Mouse (Mus musculus): Measurements from ENCODE around the gene Sh2d6. TPM values are rescaled to one million over a fixed set of nuclear protein-coding genes. Genes with fewer than 3 reads are reported as not detected.
"Not testable (repeated sequence)": the region's sequence is repeated elsewhere in the genome, so short reads cannot be mapped to it uniquely, and the experiment has no call there.

The Sh2d6 gene
- polyA plus RNA-seq, 1 experiment: 1.8 TPM

GRCm38 (mm10) chr6:72537998-72538500 is 16.5 kb upstream of the Sh2d6 start:
- no peak for DNase-seq (ENCODE audit: extremely low spot score in 1 of 2, low spot score in 1 of 2)

- DNase-seq (ENCODE audit: extremely low spot score in 1 of 2, low spot score in 1 of 2): peak; percentile 52 to 89
Observed at GRCm38 (mm10) chr6:72535165-72535564, 13.7 kb upstream of the Sh2d6 start.

- peak in 1 of 2 experiments; percentile 78 for DNase-seq (ENCODE audit: extremely low spot score in 1 of 2, low spot score in 1 of 2)
Observed at GRCm38 (mm10) chr6:72534035-72534809, 12.7 kb upstream of the Sh2d6 start.

- DNase-seq (ENCODE audit: extremely low spot score in 1 of 2, low spot score in 1 of 2): not testable (repeated sequence)
Observed at GRCm38 (mm10) chr6:72533555-72533954, 12.0 kb upstream of the Sh2d6 start.

- DNase-seq (ENCODE audit: extremely low spot score in 1 of 2, low spot score in 1 of 2): peak; percentile 38 to 39
Observed at GRCm38 (mm10) chr6:72532580-72532979, 11.1 kb upstream of the Sh2d6 start.

GRCm38 (mm10) chr6:72528410-72529151 is 7.1 kb upstream of the Sh2d6 start:
- DNase-seq (ENCODE audit: extremely low spot score in 1 of 2, low spot score in 1 of 2): no peak

- no peak for DNase-seq (ENCODE audit: extremely low spot score in 1 of 2, low spot score in 1 of 2)
Observed at GRCm38 (mm10) chr6:72527070-72527469, 5.6 kb upstream of the Sh2d6 start.

GRCm38 (mm10) chr6:72524160-72524559 is 2.7 kb upstream of the Sh2d6 start:
- no peak for DNase-seq (ENCODE audit: extremely low spot score in 1 of 2, low spot score in 1 of 2)

GRCm38 (mm10) chr6:72523222-72523621 is 1.7 kb upstream of the Sh2d6 start:
- no peak for DNase-seq (ENCODE audit: extremely low spot score in 1 of 2, low spot score in 1 of 2)

GRCm38 (mm10) chr6:72522288-72522687 is 781 bp upstream of the Sh2d6 start:
- no peak for DNase-seq (ENCODE audit: extremely low spot score in 1 of 2, low spot score in 1 of 2)

GRCm38 (mm10) chr6:72520904-72521303 is 603 bp downstream of the Sh2d6 start:
- DNase-seq (ENCODE audit: extremely low spot score in 1 of 2, low spot score in 1 of 2): no peak

- peak in 1 of 2 experiments; percentile 76 for DNase-seq (ENCODE audit: extremely low spot score in 1 of 2, low spot score in 1 of 2)
Observed at GRCm38 (mm10) chr6:72519892-72520663, 1.4 kb downstream of the Sh2d6 start.

GRCm38 (mm10) chr6:72519303-72519702 is 2.2 kb downstream of the Sh2d6 start:
- DNase-seq (ENCODE audit: extremely low spot score in 1 of 2, low spot score in 1 of 2): no peak

GRCm38 (mm10) chr6:72518842-72519241 is 2.7 kb downstream of the Sh2d6 start:
- no peak for DNase-seq (ENCODE audit: extremely low spot score in 1 of 2, low spot score in 1 of 2)

GRCm38 (mm10) chr6:72515644-72516043 is 5.9 kb downstream of the Sh2d6 start:
- DNase-seq (ENCODE audit: extremely low spot score in 1 of 2, low spot score in 1 of 2): no peak

GRCm38 (mm10) chr6:72513071-72513440 is 8.5 kb downstream of the Sh2d6 start:
- no peak for DNase-seq (ENCODE audit: extremely low spot score in 1 of 2, low spot score in 1 of 2)

GRCm38 (mm10) chr6:72512386-72513070 is 9.0 kb downstream of the Sh2d6 start:
- DNase-seq (ENCODE audit: extremely low spot score in 1 of 2, low spot score in 1 of 2): peak; percentile 77 to 89

- DNase-seq (ENCODE audit: extremely low spot score in 1 of 2, low spot score in 1 of 2): peak in 1 of 2 experiments; percentile 37
Observed at GRCm38 (mm10) chr6:72510686-72511421, 10.7 kb downstream of the Sh2d6 start.

- DNase-seq (ENCODE audit: extremely low spot score in 1 of 2, low spot score in 1 of 2): no peak
Observed at GRCm38 (mm10) chr6:72509872-72510435, 11.6 kb downstream of the Sh2d6 start.

Measured in frontal cortex, adult 2 months (tissue).